Mouse (Mus musculus) central nervous system, embryonic 18 days (tissue): Measurements from ENCODE around the gene Brd3os. TPM values are rescaled to one million over a fixed set of nuclear protein-coding genes. Genes with fewer than 3 reads are reported as not detected.

Experiments used
- polyA plus RNA-seq: library from polyadenylated mRNA; depleted of rRNA; stranded (reverse); fragments of >200 nt; gene quantifications from 2 replicates; pipeline ENCODE4 v1.2.3, GENCODE M21; 2012; rRNA removed

The Brd3os gene
- polyA plus RNA-seq, result 36.5 and 37.0 TPM in 2 replicates

GRCm38 (mm10) chr2:27441767-27442707 lies at the start of gene Brd3os:
TSS of gene Brd3os (plus strand) at chr2:27442324.

GRCm38 (mm10) chr2:27426855-27427457 lies 15.2 kb upstream of the Brd3os start, which contains the start of gene Vav2:
TSS of gene Vav2 (minus strand) at chr2:27427033.

Other genes with a start within 250 kb of the Brd3os start
- gene Sardh, start 194.0 kb upstream of the Brd3os start, polyA plus RNA-seq, result 4.1 and 4.5 TPM in 2 replicates
- 46.2 and 50.2 TPM in 2 replicates for gene Vav2, start 15.3 kb upstream of the Brd3os start, polyA plus RNA-seq
- 51.9 and 61.6 TPM in 2 replicates for gene Brd3, start 65.3 kb downstream of the Brd3os start, polyA plus RNA-seq
- 60.6 and 63.9 TPM in 2 replicates for gene Wdr5, start 72.8 kb downstream of the Brd3os start, polyA plus RNA-seq
- 8.9 and 9.0 TPM in 2 replicates for gene Rxra, start 234.1 kb downstream of the Brd3os start, polyA plus RNA-seq